Mouse (Mus musculus) common myeloid progenitor, adult 5-6 weeks (primary cell): ENCODE measurements at regions not wholly inside any gene's neighbourhood (a gene's known extent, or its start where the extent isn't known, plus 50 kb on each side); places are given as distances from the start of the nearest gene placed in this dataset.

Experiments
- ATAC-seq: replicated peaks from 2 replicates; pipeline ENCODE4 v1.8.0; 2016; ENCODE audit warnings: low read depth, mild to moderate bottlenecking, moderate TSS enrichment, inconsistent platforms; ENCODE audit not compliant: poor library complexity, severe bottlenecking

DNA sequence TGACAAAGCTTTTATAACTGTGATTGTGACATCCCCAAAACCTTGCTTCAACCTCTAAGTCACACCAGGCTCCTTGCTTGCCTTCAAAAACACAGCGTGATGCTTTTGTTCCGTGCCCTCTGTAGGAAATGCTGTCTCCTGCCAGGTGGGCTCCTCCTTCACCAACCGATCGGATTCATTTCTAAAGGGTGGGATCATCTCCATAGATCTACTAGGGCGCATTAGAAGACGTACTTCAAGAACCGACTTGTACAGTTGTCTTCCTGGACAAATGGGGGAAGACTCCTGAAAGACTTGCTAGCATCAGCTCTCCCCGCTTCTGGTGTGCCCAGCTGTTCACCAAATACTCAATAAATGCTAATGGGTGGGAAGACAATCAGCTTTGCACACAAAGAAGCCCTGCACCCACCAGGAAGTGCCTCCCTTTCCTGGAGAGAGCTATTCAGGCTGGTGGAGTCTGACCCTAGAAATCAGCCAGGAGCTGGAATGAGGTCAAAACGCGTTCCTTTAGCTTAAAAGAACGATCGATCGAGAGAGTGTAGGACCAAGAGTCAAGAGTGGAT, 53.0 kb downstream of the Hoxa1 start:
- no peak for ATAC-seq

DNA sequence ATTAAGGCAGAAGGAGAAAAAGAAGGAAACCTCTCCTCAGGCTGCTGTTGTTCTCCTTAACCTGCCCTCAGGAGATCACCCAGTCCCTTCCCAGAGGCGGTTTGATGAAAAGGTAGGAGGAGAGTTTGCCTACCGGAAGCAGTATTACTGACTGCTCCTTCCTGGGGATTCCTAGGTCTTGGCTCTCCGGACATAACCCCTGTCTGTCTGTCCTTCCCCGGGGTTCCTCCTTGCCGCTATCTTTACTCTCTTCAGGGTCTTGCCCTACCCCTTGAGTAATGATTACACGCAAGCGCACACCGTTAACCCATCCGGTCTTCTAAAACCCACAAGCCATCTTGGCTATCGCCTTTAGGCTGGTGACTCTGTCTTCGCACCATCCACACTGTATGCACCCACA, 54.0 kb downstream of the Hoxa1 start:
- no peak for ATAC-seq

DNA sequence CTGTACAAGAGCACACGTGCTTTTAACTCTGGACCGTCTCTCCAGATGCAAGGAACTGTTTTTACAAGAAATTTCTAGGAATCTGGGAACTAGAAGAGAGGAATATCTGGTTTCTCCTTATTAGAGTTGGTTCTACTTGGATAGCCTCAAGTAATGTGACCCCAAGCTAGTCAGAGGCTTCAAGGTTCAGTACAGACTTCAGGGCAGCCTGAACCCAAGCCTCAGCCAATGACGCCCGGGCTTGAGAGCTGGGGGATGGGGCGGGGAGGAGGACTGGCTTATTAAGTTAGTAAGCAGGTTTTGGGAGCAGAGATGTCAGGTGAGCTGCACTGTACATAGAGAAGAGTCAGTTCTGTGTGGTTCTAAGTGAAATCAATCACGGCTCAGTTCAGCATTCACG, 54.5 kb downstream of the Hoxa1 start:
- ATAC-seq: no peak

DNA sequence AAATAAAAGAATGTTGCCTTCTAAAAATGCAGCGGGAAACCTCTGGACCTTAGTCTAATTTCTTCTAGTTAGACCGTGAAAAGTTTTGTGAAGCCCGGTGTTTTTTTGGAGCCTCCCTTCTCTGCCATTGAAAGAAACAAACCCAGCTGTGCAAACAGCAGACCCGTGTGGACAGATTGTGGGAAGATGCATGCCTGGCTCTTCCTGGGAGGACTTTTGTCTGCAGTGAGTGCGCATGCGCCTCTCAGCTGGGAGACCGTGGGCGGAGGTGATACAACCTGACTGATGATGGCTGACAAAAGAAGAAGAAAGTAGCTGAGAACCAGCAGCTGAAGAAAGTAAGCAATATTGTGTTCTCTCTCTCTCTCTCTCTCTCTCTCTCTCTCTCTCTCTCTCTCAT, 55.4 kb downstream of the Hoxa1 start:
- no peak for ATAC-seq

DNA sequence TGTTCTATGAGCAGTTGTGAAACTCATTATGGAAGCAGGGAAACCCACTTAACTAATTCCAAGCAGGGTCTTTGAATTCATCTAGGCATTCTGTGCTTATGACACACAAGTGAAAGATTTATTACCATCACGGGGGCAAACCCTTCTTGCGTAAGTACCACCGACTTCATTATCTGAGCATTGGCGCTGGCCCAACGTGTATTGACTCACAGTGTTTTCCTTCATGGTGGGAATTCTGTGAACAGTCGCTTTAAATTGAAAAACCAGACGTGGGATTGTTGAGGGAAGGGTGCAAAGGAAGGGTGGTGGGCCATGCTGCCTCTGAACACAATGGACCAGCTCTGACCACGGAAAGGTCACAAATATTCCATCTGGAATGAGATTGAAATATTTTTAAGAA, 55.9 kb downstream of the Hoxa1 start:
- ATAC-seq: no peak

DNA sequence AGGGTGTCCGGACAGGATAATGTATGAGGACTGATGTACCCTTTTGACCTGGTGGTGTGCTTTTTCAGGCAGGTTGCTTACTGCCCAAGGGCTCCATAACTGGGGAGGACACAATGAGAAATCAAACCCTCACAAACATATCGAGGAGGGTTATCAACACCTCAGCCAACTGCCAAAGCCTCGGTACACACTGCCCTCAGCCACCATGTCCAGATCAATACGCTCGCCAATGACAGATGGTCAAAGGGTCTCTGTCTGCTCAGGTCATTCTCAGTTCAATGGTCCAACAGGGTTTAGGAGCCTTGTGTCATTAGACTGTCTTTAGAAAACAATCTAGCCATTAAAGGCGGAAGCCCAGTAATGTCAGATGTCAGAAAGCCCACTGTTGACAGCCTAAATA, 56.9 kb downstream of the Hoxa1 start:
- no peak for ATAC-seq

DNA sequence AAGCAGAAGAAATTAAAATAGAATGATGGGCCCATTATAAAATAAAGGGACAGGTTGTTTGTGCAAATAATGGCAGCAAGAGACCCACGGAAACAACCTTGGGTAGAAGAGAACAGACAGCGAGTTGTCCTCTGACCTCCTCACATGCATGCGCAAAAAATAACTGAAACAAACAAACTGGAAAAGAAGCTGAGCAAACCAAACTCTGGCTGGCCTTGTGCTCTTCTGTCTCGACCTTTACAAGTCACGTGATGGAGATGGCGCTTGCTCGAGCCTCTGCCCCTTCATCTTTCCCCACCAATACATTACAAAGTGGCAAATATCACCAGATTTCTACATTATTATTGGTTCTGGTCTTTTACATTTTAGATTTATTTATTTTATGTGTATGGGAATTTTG, 59.3 kb downstream of the Hoxa1 start:
- no peak for ATAC-seq

DNA sequence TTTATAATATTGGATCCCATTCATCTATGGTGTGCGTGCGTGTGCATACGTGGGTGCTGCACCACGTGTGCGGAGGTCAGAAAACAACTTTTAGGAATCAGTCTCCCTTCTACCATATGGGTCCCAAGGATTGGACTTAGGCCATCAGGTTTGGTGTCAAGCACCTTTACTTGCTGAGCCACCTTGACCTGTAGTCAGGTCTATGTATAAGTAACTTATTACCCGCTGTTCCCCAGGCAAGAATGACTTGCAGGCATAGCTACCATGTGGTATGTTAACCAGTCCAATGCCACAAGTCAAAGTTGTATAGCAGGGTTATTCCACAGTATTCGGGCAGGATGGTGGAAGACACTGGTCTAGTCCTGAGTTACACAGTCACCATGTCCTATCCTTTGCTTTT, 62.5 kb downstream of the Hoxa1 start:
- no peak for ATAC-seq

DNA sequence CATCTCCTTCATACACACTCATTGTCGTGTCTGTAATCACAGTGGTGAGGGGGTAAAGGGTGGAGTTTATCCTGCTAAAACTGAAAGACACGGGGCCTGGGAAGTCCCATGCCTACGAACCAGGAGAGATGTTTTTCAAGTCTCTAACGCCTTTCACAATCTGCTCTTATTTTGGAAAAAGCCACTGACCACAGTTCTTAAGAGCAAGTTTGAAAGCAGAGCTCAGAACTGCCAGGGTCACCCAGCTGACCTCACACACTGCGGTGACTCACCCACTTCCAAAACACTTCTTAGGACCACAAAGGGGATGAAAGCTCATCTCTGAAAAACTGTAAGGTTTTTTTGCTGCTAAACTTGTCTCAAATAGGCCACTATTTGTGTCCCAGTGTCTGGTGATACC, 66.7 kb downstream of the Hoxa1 start:
- 0 out of 2 replicates have a peak, but pooled peaks have one; percentile 11 for ATAC-seq

DNA sequence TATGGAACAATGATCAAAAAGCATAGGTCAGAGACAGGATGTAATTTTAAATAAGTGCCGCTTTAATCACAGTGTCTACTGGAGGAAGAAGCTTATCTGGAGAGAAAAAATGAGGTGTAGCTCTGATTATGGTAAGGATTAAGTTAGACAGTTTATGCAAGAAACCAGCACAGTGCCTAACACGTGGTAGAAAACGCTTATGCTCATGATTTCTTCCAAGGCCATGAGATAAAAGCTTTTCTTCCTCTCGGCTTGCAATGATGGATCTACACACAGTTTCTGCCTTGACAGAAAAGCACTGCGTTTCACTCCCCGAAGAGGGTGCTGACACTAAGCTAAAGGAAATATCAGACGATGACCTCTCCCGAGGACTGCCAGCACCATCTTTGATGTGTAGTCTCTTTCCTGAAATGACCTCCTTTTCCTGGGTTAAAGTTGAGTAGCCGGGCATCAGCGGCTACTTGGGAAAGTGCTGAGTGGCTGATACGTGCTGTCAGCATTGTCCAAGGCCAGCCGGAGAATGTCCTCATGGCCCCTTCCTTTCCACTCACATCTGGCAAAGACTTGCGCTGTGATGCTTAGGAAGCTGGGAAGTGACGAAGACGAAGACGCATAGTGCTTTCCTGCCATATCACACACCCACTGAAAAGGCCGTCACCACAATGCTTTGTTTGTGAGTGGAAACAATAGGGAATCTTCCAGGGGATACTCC, 72.0 kb downstream of the Hoxa1 start:
- ATAC-seq: no peak

DNA sequence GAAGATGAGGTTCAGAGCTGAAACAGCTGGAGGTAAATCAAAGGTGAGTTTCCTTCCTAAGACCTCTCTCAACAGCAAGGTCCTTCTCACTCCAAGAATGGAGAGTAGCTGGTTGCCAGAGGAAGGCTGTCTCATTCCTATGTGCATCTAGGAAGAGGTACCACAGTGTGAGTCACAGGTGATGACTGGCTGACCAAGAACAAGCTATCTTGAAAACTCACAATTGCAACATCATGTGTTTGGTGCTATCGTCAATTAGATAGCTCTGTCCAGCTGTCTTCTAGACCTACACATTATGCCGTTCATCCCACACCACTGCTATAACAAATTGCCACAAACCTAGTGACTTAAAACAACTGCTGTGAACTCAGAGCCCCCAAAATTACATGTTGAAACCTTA, 72.3 kb upstream of the Skap2 start:
- ATAC-seq: no peak

DNA sequence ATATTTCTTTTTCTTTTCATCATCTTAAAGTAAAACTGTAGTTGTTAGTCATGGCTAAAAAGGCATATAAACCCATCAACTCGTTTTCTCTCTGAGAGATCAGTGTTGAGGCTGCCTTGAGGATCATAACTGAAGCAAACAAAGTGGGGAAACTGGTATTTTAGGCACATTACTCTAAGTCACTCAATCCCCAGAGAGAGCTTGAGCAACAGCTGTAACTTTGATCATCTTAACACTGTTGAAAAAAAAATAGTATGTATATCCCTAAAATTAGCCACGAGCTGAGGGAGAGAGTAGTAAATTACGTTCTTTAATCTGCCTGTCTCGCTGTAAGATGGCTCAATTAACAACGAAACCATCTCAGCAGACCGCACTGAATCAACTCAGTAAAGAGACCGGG, 67.2 kb upstream of the Skap2 start:
- ATAC-seq: no peak

DNA sequence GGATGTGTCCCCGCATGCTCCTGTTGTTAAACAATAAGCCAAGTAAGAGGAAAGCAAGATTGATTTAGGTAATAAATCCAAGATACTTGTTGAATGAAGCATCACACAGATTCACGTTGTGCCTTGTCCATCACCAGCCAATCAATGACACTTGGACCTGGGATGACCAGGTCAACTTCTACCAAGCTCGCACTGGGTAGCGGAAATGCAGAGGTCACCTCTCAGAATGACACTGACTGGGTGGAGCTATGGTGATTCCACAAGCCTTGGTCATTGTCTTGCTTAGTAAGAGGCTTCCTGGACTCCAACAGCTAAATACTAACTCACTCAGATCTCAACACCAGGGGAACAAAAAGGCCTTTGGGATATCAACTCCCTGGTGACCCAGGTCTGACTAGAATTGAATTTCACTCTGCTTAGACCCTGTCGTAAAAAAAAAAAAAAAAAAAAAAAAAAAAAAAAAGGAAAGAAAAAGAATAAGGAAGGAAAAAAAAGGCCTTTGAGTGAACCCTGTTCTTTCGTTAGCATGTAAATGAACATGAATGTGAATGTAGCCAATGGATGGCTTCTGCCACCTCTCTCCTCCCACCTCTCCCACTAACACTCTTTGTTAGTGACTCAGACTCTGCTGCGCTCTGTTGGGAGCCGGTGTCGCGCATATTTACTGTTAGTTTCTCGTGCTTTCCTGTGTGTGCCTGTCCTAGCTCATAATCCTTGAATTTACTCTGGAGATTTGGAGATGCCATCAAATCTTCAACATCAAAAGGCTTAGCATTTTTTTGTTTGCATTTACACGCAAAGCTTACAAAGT, 66.4 kb upstream of the Skap2 start:
- ATAC-seq: no peak

DNA sequence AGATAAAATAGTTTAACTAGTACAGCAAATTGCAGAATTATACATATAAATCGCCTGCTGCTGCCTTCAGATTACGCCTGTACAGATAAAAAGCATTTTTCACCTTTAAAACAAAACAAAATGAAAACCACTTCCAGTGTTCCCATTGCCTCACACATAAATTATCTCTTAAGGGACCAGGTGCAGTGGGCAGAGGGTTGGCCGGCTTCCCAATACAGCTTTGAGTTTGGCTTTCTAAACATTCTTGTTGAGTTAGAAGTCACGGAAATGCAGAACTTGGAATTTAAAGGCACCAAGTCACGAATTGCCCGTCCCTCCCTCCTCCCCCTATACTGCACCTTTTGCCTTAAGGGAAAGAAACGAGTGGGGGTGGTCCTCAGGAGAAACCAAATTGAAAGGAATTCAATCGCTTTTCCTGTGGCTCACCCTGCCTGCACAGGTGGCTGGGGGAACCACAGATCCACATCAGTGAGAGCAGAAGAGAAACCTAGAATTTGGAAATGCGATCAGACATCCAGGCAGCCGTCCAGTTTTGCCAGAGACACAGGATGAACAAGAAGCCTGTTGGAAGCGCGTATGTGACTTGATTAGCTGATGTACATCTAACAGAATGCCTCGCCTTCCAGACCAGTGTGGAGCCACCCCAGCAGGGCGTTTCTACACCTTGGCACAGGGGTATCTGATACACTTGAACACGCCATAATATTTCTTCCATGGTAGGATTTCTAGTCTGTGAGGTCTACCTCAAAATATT, 64.0 kb upstream of the Skap2 start:
- no peak for ATAC-seq

DNA sequence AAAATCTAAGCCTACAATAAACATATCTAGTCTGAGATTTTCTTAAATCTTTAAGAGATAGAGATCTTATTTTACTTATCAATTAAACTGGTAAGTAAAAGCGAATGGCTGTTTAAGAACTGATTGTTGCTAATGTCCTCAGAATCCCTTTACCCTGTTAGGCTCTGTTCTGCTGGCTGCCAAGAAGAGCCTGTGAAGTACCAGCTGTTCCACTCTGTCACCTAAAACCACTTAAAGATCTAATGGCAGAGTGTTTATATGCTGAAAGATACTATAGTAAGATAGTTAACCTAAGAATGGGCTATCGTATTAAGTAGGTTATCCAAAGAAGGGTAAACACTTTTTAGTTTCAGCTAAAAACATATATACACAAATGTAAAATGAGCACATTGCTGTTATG, 62.6 kb upstream of the Skap2 start:
- ATAC-seq: no peak

DNA sequence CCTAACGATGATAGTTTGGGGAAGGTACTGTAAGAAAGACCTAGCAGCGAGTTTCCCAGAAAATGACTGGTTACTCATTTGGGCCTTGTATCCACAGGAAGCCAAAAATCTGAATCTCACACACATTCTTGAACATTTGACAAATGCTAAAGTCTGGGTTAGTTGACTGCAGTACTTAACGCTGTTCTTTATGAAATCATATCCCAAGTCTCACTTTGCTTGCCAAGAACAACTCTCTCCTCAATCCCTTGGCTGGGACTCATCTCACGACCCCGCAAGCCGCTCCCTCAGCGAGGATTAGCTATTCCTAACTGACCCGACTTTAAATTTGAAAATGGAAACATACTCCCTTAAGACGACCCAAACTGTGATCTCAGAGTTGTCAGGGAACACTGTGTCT, 54.8 kb upstream of the Skap2 start:
- no peak for ATAC-seq

DNA sequence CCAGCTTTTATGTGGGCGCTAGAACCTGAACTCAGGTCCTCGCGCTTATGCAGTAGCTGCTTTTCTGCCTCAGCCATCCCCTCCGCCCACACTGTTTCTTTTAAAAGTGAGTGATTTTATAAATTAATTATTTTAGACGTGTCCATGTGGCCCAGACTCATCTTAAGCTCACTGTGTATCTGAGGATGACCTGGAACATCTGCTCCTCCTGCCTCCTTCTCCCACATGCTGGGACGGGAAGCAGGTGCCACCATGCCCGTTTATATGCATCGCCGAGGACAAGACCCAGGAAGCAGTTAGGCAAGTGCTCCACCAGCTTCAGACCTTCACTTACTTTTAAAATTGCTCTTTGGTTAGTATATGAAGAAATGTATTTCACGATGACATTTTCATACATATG, 53.3 kb upstream of the Skap2 start:
- ATAC-seq: no peak

DNA sequence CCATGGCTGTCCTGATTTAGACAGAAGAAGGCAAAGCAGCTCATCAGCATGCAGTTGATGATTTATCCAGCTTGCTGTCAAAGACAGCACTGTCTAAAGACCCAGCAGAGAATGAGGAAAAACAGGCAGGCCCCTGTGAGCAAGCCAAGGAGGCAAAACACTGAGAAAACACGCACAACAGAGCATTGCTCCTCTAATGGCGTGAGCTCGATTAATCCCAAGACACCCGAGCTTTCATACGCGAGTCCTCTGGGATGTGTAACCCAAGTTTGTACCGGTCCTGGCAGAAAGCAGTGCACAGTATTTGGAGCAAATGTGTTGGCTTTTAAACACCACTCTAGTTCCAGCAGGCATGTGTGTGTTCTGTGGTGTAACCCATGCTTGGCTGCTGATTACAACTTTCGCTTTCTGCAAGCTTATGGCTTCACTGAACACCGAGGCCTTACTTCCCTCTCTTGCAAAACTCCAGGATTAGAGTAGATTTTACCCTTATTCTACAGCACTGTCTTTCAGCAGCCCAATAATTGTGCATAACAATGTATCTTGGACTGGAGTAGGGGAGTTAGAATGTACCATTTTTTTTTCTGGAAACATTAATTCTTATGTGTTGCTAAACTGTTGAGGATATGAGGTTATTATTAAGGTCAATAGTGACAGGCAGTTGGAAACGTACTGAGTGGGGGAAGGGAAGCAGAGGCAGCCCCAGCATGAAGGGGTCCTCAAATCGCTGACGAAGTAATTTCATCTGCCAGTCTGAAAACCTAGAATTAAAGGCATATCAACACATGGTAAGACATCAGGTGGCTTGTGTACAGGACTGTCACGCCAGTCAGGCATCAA, 52.0 kb upstream of the Skap2 start:
- ATAC-seq: peak; percentile 25; the same call in 1 of the 2 replicates
